Mouse (Mus musculus) limb, embryonic 12.5 days (tissue): ENCODE measurements around the gene Slit1. TPM values are rescaled to one million over a fixed set of nuclear protein-coding genes. Genes with fewer than 3 reads are reported as not detected.

ENCODE experiments used
- ATAC-seq: fragments of 200-750 bp; cut with Nextera tagmentation; 2 replicates; pipeline ENCODE4 v1.8.0; 2017; ENCODE audit warnings: low read depth, moderate TSS enrichment; ENCODE audit not compliant: insufficient number of reproducible peaks, insufficient read depth, low FRiP score, low TSS enrichment
- H3K27ac ChIP-seq: fragments of 300-500 bp; sonication (generic); 2 replicates; pipeline ENCODE4 v1.5.1; 2016; ENCODE audit warnings: mild to moderate bottlenecking, moderate library complexity
- H3K27me3 ChIP-seq: fragments of 300-500 bp; sonication (generic); 2 replicates; pipeline ENCODE4 v1.6.1; 2016; ENCODE audit warnings: mild to moderate bottlenecking, moderate library complexity
- H3K36me3 ChIP-seq: fragments of 300-500 bp; sonication (generic); 2 replicates; pipeline ENCODE4 v1.6.1; 2016; ENCODE audit warnings: mild to moderate bottlenecking, moderate library complexity
- H3K4me1 ChIP-seq: fragments of 300-500 bp; sonication (generic); replicated peaks from 2 replicates; pipeline ENCODE4 v1.6.1; 2016
- H3K4me2 ChIP-seq: fragments of 300-500 bp; sonication (generic); 2 replicates; pipeline ENCODE4 v1.6.1; 2016; ENCODE audit warnings: mild to moderate bottlenecking, moderate library complexity
- H3K4me3 ChIP-seq: fragments of 300-500 bp; sonication (generic); replicated peaks from 2 replicates; pipeline ENCODE4 v1.5.1; 2016; ENCODE audit warnings: mild to moderate bottlenecking
- H3K9ac ChIP-seq: fragments of 300-500 bp; sonication (generic); replicated peaks from 2 replicates; pipeline ENCODE4 v1.6.1; 2016; ENCODE audit warnings: mild to moderate bottlenecking, moderate library complexity
- H3K9me3 ChIP-seq: fragments of 300-500 bp; sonication (generic); 2 replicates; pipeline ENCODE4 v1.6.1; 2016; ENCODE audit warnings: mild to moderate bottlenecking, moderate library complexity
- WGBS: fragments of 180-500 bp; shearing (Covaris S2); methylation state at CpG from one replicate; pipeline ENCODE4 v1.1.7; 2016; 5-methylcytosine and 5-hydroxymethylcytosine counted together
- polyA plus RNA-seq: library from polyadenylated mRNA; unstranded; fragments of >200 nt; fragmentation: Nextera tagmentation; extraction: Ambion mirVana; gene quantifications from 2 replicates; pipeline ENCODE4 v1.2.1, GENCODE M21; 2016

Gene Slit1
- 0.15 and 0.40 TPM in 2 replicates for polyA plus RNA-seq

GRCm38 (mm10) chr19:41743396-41743795 lies at the start of gene Slit1:
Gene Slit1, minus strand, starts transcription at chr19:41743665.
- Histone ChIP-seq H3K27me3 (peaks cover 87% of the 10 kb centered on the region), H3K9me3 (0 out of 2 replicates have a peak, but pooled peaks cover 6% of the 10 kb centered on the region), H3K4me1 (peaks cover 32% of the 10 kb centered on the region), H3K36me3 (no peaks in the 10 kb centered on the region), H3K4me3 (peak within 1 kb of the TSS; percentile 49), H3K4me2 (peak within 1 kb of the TSS; percentile 89), H3K27ac (no peak within 1 kb of the TSS), H3K9ac (peak within 1 kb of the TSS; percentile 53)
- no peak for ATAC-seq
- WGBS, result under 1% methylated on average over 43 of the region's 44 CpGs

GRCm38 (mm10) chr19:41792934-41793486 lies 49.5 kb upstream of the Slit1 start:
- Histone ChIP-seq H3K9ac (no peak overlapping the region), H3K27me3 (peaks cover 10% of the 10 kb centered on the region; the same call in 1 of the 2 replicates), H3K36me3 (peaks cover 14% of the 10 kb centered on the region), H3K9me3 (no peaks in the 10 kb centered on the region), H3K4me2 (no peak overlapping the region), H3K4me1 (no peaks in the 10 kb centered on the region), H3K27ac (no peak overlapping the region), H3K4me3 (no peak overlapping the region)
- 80% methylated on average over 1 of the region's 1 CpGs for WGBS
- ATAC-seq, result no peak

- Histone ChIP-seq H3K4me3 (no peak overlapping the region), H3K36me3 (peaks cover 25% of the 10 kb centered on the region), H3K9ac (no peak overlapping the region), H3K27ac (no peak overlapping the region), H3K9me3 (no peaks in the 10 kb centered on the region), H3K4me1 (no peaks in the 10 kb centered on the region), H3K27me3 (peaks cover 6% of the 10 kb centered on the region), H3K4me2 (no peak overlapping the region)
- WGBS, result 93% methylated on average over 2 of the region's 2 CpGs
- no peak for ATAC-seq
Measured at GRCm38 (mm10) chr19:41791384-41791783, 47.9 kb upstream of the Slit1 start.

GRCm38 (mm10) chr19:41789110-41789961 lies 45.9 kb upstream of the Slit1 start:
- peaks cover 42% of the 10 kb centered on the region for H3K36me3 ChIP-seq
- ATAC-seq, result no peak
- WGBS, result 61% methylated on average over 10 of the region's 10 CpGs

GRCm38 (mm10) chr19:41786896-41787295 lies 43.4 kb upstream of the Slit1 start:
- Histone ChIP-seq H3K4me1 (no peaks in the 10 kb centered on the region), H3K36me3 (peaks cover 58% of the 10 kb centered on the region), H3K4me3 (no peak overlapping the region), H3K9ac (no peak overlapping the region), H3K9me3 (no peaks in the 10 kb centered on the region), H3K27ac (no peak overlapping the region), H3K27me3 (peaks cover 3% of the 10 kb centered on the region), H3K4me2 (no peak overlapping the region)
- 94% methylated on average over 1 of the region's 1 CpGs for WGBS
- no peak for ATAC-seq

More at GRCm38 (mm10) chr19:41789110-41789961, 45.9 kb upstream of the Slit1 start:
- H3K27ac ChIP-seq, result 0 out of 2 replicates have a peak overlapping the region, but pooled peaks have one; percentile 41
- H3K4me2 ChIP-seq, result no peak overlapping the region
- H3K9me3 ChIP-seq, result no peaks in the 10 kb centered on the region
- H3K27me3 ChIP-seq, result peaks cover 6% of the 10 kb centered on the region
- H3K4me3 ChIP-seq, result no peak overlapping the region
- no peak overlapping the region for H3K9ac ChIP-seq
- no peaks in the 10 kb centered on the region for H3K4me1 ChIP-seq

- ATAC-seq, result no peak
- H3K27ac ChIP-seq, result no peak overlapping the region
- H3K9me3 ChIP-seq, result no peaks in the 10 kb centered on the region
- H3K4me2 ChIP-seq, result no peak overlapping the region
- no peaks in the 10 kb centered on the region for H3K4me1 ChIP-seq
- no peak overlapping the region for H3K9ac ChIP-seq
- no peak overlapping the region for H3K4me3 ChIP-seq
- 88% methylated on average over 6 of the region's 6 CpGs for WGBS
- no peaks in the 10 kb centered on the region for H3K27me3 ChIP-seq
- H3K36me3 ChIP-seq, result peaks cover 90% of the 10 kb centered on the region
Measured at GRCm38 (mm10) chr19:41777514-41777913, 34.0 kb upstream of the Slit1 start.

- H3K4me1 ChIP-seq, result no peaks in the 10 kb centered on the region
- H3K9me3 ChIP-seq, result no peaks in the 10 kb centered on the region
- no peak for ATAC-seq
- no peak overlapping the region for H3K4me3 ChIP-seq
- WGBS, result 95% methylated on average over 7 of the region's 7 CpGs
- H3K36me3 ChIP-seq, result peaks cover 61% of the 10 kb centered on the region
- H3K27me3 ChIP-seq, result no peaks in the 10 kb centered on the region
- no peak overlapping the region for H3K4me2 ChIP-seq
- no peak overlapping the region for H3K9ac ChIP-seq
- no peak overlapping the region for H3K27ac ChIP-seq
Measured at GRCm38 (mm10) chr19:41768711-41769110, 25.2 kb upstream of the Slit1 start.

- no peak for ATAC-seq
- no peak overlapping the region for H3K4me3 ChIP-seq
- no peak overlapping the region for H3K9ac ChIP-seq
- H3K4me1 ChIP-seq, result peaks cover 8% of the 10 kb centered on the region
- H3K36me3 ChIP-seq, result peaks cover 42% of the 10 kb centered on the region
- H3K9me3 ChIP-seq, result no peaks in the 10 kb centered on the region
- WGBS, result 85% methylated on average over 5 of the region's 5 CpGs
- H3K27ac ChIP-seq, result no peak overlapping the region
- no peak overlapping the region for H3K4me2 ChIP-seq
- no peaks in the 10 kb centered on the region for H3K27me3 ChIP-seq
Measured at GRCm38 (mm10) chr19:41766628-41767027, 23.2 kb upstream of the Slit1 start.

- Histone ChIP-seq H3K4me2 (no peak overlapping the region), H3K36me3 (peaks cover 22% of the 10 kb centered on the region), H3K4me1 (peaks cover 10% of the 10 kb centered on the region), H3K4me3 (no peak overlapping the region), H3K27me3 (no peaks in the 10 kb centered on the region), H3K9me3 (no peaks in the 10 kb centered on the region), H3K9ac (no peak overlapping the region), H3K27ac (no peak overlapping the region)
- peak; percentile 67; the same call in 1 of the 2 replicates for ATAC-seq
- 35% methylated on average over 12 of the region's 12 CpGs for WGBS
Measured at GRCm38 (mm10) chr19:41763870-41764660, 20.6 kb upstream of the Slit1 start.

GRCm38 (mm10) chr19:41761529-41761928 lies 18.1 kb upstream of the Slit1 start:
- no peaks in the 10 kb centered on the region for H3K9me3 ChIP-seq
- no peaks in the 10 kb centered on the region for H3K27me3 ChIP-seq
- no peak overlapping the region; the same call in 1 of the 2 replicates for H3K9ac ChIP-seq
- ATAC-seq, result 0 out of 2 replicates have a peak, but pooled peaks have one; percentile 17
- no peak overlapping the region for H3K4me2 ChIP-seq
- no peak overlapping the region for H3K4me3 ChIP-seq
- H3K36me3 ChIP-seq, result no peaks in the 10 kb centered on the region
- 25% methylated on average over 9 of the region's 9 CpGs for WGBS
- H3K4me1 ChIP-seq, result peaks cover 10% of the 10 kb centered on the region
- peak overlapping the region; percentile 2; the same call in 1 of the 2 replicates for H3K27ac ChIP-seq

GRCm38 (mm10) chr19:41759765-41760164 lies 16.3 kb upstream of the Slit1 start:
- WGBS, result 79% methylated on average over 6 of the region's 6 CpGs
- Histone ChIP-seq H3K36me3 (no peaks in the 10 kb centered on the region), H3K4me3 (no peak overlapping the region), H3K4me2 (no peak overlapping the region), H3K9me3 (no peaks in the 10 kb centered on the region), H3K9ac (no peak overlapping the region), H3K4me1 (peaks cover 10% of the 10 kb centered on the region), H3K27me3 (no peaks in the 10 kb centered on the region), H3K27ac (no peak overlapping the region)
- no peak for ATAC-seq
